Mouse (Mus musculus) myocyte (in vitro differentiated cells): Measurements from ENCODE around the gene Pdia6. TPM values are rescaled to one million over a fixed set of nuclear protein-coding genes. Genes with fewer than 3 reads are reported as not detected.
A peak's percentile ranks its signal among the peaks of the same experiment; 100 is the strongest.

Experiments used
- H3K27me3 ChIP-seq: one replicate; pipeline ENCODE4 v1.6.1; 2011; ENCODE audit not compliant: control insufficient read depth, insufficient read depth, insufficient read length
- H3K36me3 ChIP-seq: one replicate; pipeline ENCODE4 v1.6.1; 2011; ENCODE audit not compliant: control insufficient read depth, insufficient read depth
- H3K4me2 ChIP-seq: one replicate; pipeline ENCODE4 v1.6.1; 2011; ENCODE audit warnings: low read depth, control low read depth
- H3K4me3 ChIP-seq: one replicate; pipeline ENCODE4 v1.5.1; 2011; ENCODE audit warnings: mild to moderate bottlenecking, control low read depth, moderate library complexity
- H3K79me2 ChIP-seq: one replicate; pipeline ENCODE4 v1.6.1; 2011; ENCODE audit not compliant: control insufficient read depth, insufficient read depth
- H3ac ChIP-seq: one replicate; pipeline ENCODE4 v1.6.1; 2011; ENCODE audit not compliant: control insufficient read depth, insufficient read length
- CEBPB ChIP-seq: IDR thresholded peaks from 2 replicates; pipeline ENCODE4 v1.6.1; 2011; ENCODE audit warnings: mild to moderate bottlenecking, moderate library complexity; ENCODE audit not compliant: poor library complexity, insufficient read depth, severe bottlenecking
- E2F4 ChIP-seq: IDR thresholded peaks from one replicate; pipeline ENCODE4 v1.6.1; 2011; ENCODE audit warnings: mild to moderate bottlenecking, control low read depth, moderate library complexity; ENCODE audit not compliant: insufficient read depth
- MAX ChIP-seq: IDR thresholded peaks from one replicate; pipeline ENCODE4 v1.6.1; 2011; ENCODE audit warnings: low read depth, mild to moderate bottlenecking, control low read depth
- MYOD1 ChIP-seq, 3 experiments: IDR thresholded peaks; one replicate each; pipeline ENCODE4 v1.6.1; 2011; ENCODE audit warnings: control low read depth in 2 of 3, low read depth in 2 of 3, mild to moderate bottlenecking in 2 of 3, moderate library complexity in 1 of 3; ENCODE audit not compliant: insufficient read length in 2 of 3, control insufficient read depth in 1 of 3
- MYOG ChIP-seq, 3 experiments: IDR thresholded peaks; one replicate each; pipeline ENCODE4 v1.6.1; 2011; ENCODE audit warnings: control low read depth in 2 of 3, low read depth in 2 of 3, mild to moderate bottlenecking in 2 of 3; ENCODE audit not compliant: insufficient read length in 2 of 3, control insufficient read depth in 1 of 3, insufficient read depth in 1 of 3
- POLR2A ChIP-seq: IDR thresholded peaks from one replicate; pipeline ENCODE4 v1.6.1; 2011; ENCODE audit warnings: low read depth, mild to moderate bottlenecking, control low read depth, moderate library complexity; ENCODE audit not compliant: insufficient read length
- POLR2AphosphoS2 ChIP-seq: IDR thresholded peaks from one replicate; pipeline ENCODE4 v1.6.1; 2011; ENCODE audit warnings: low read depth, control low read depth; ENCODE audit not compliant: insufficient read length
- REST ChIP-seq: IDR thresholded peaks from one replicate; pipeline ENCODE4 v1.6.1; 2011; ENCODE audit warnings: mild to moderate bottlenecking, control low read depth, moderate library complexity; ENCODE audit not compliant: insufficient read depth, insufficient read length
- SRF ChIP-seq: IDR thresholded peaks from one replicate; pipeline ENCODE4 v1.6.1; 2011; ENCODE audit warnings: low read depth; ENCODE audit not compliant: control insufficient read depth, insufficient read length
- TCF12 ChIP-seq: IDR thresholded peaks from one replicate; pipeline ENCODE4 v1.6.1; 2011; ENCODE audit warnings: mild to moderate bottlenecking, control low read depth; ENCODE audit not compliant: poor library complexity, insufficient read depth, severe bottlenecking
- TCF3 ChIP-seq: IDR thresholded peaks from one replicate; pipeline ENCODE4 v1.6.1; 2011; ENCODE audit warnings: low read depth, control low read depth; ENCODE audit not compliant: insufficient read length
- USF1 ChIP-seq: IDR thresholded peaks from one replicate; pipeline ENCODE4 v1.6.1; 2011; ENCODE audit warnings: low read depth, mild to moderate bottlenecking, control low read depth, moderate library complexity
- polyA plus RNA-seq: library from polyadenylated mRNA; unstranded; fragments of >200 nt; fragmentation: generic; extraction: Trizol; gene quantifications from one replicate; pipeline ENCODE4 v1.2.1, GENCODE M21; 2012; ENCODE audit warnings: missing spikeins

Gene Pdia6
- polyA plus RNA-seq, 1 experiment, result 135 TPM

GRCm38 (mm10) chr12:17231513-17231912, 34.8 kb upstream of the Pdia6 start:
- no peaks in the 10 kb centered on the region for H3K36me3 ChIP-seq
- H3K79me2 ChIP-seq, result no peaks in the 10 kb centered on the region
- no peaks in the 10 kb centered on the region for H3K27me3 ChIP-seq
- no peak overlapping the region for H3K4me3 ChIP-seq
- H3ac ChIP-seq, result no peak overlapping the region
- peak overlapping the region; percentile 75 for H3K4me2 ChIP-seq
- TF ChIP-seq REST (no peak), USF1 (no peak), TCF3 (no peak), POLR2A (no peak), TCF12 (no peak), MYOD1 (IDR thresholded peaks at IDR 0.05; ENCODE audit: control insufficient read depth in 1 of 3, insufficient read length in 2 of 3, low read depth in 2 of 3) (no peak), MAX (no peak), SRF (no peak), E2F4 (no peak), MYOG (IDR thresholded peaks at IDR 0.05; ENCODE audit: control insufficient read depth in 1 of 3, insufficient read depth in 1 of 3, insufficient read length in 2 of 3, low read depth in 2 of 3) (no peak), POLR2AphosphoS2 (no peak), CEBPB (no peak)

DNA sequence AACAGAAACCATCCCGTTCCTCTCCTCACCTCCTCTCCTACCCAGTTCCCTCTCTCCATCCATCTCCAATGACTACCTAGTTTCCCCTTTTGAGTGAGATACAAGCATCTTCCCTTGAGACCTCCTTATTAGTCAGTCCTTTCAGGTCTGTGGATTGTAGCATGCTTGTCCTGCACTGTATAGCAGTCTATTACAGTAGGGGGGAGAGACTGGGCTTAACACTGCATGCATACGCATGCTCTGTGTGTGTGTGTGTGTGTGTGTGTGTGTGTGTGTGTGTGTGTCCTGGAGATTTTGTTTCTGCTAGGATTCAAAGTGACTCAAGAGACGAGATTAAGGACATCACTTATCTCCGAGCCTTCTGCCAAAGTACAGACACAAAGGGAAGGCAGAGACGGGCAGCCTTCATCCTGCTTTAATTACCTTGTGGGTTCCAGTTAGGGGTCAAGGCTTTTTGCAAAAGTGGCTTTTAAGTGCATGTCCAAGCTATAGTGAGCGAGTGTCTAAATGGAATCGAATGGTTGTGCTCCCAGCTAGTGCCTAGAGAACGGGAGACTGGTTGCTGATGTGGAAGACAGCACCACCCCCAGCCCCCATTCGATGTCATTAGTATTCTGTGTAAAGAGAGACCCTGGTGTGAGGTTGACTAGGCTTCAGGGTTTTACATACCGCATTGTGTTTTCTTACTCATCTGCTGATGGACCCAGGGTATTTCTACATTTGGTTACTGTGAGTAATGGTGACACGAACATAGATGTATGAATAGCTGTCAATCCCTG, 30.6 kb upstream of the Pdia6 start:
- Histone ChIP-seq H3K79me2 (no peaks in the 10 kb centered on the region), H3K4me2 (no peak overlapping the region), H3K36me3 (no peaks in the 10 kb centered on the region), H3K27me3 (no peaks in the 10 kb centered on the region), H3K4me3 (no peak overlapping the region), H3ac (no peak overlapping the region)
- TF ChIP-seq POLR2A, result no peak
- TF ChIP-seq SRF, result no peak
- no peak for TF ChIP-seq CEBPB
- no peak for TF ChIP-seq TCF12
- no peak for TF ChIP-seq POLR2AphosphoS2
- no peak for TF ChIP-seq E2F4
- TF ChIP-seq TCF3, result no peak
- no peak for TF ChIP-seq MYOG (IDR thresholded peaks at IDR 0.05; ENCODE audit: control insufficient read depth in 1 of 3, insufficient read depth in 1 of 3, insufficient read length in 2 of 3, low read depth in 2 of 3)

- Histone ChIP-seq H3K79me2 (no peaks in the 10 kb centered on the region), H3K4me3 (no peak overlapping the region), H3K27me3 (no peaks in the 10 kb centered on the region), H3K4me2 (no peak overlapping the region), H3ac (no peak overlapping the region), H3K36me3 (no peaks in the 10 kb centered on the region)
- no peak for TF ChIP-seq CEBPB
- no peak for TF ChIP-seq SRF
Measured at GRCm38 (mm10) chr12:17238588-17239427, 27.5 kb upstream of the Pdia6 start.

DNA sequence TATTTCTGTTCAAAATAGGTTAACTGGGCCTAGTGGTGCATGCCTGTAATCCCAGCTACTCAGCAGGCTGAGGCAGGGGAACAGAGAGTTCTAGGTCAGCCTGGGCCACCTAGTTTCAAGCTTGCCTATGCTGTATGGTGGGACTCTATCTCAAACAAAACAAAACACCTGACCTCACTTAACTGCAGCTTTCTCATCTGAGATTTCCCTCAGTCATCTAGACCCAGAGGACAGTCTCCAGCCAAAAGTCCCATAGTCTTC, 27.0 kb upstream of the Pdia6 start:
- Histone ChIP-seq H3K4me2 (no peak overlapping the region), H3K36me3 (no peaks in the 10 kb centered on the region), H3K4me3 (no peak overlapping the region), H3K79me2 (no peaks in the 10 kb centered on the region), H3K27me3 (no peaks in the 10 kb centered on the region), H3ac (no peak overlapping the region)
- TF ChIP-seq MYOG (IDR thresholded peaks at IDR 0.05; ENCODE audit: control insufficient read depth in 1 of 3, insufficient read depth in 1 of 3, insufficient read length in 2 of 3, low read depth in 2 of 3) (no peak), REST (no peak), USF1 (no peak), POLR2AphosphoS2 (no peak), TCF12 (no peak), MYOD1 (IDR thresholded peaks at IDR 0.05; ENCODE audit: control insufficient read depth in 1 of 3, insufficient read length in 2 of 3, low read depth in 2 of 3) (no peak)

GRCm38 (mm10) chr12:17241016-17241415, 25.3 kb upstream of the Pdia6 start:
- H3K27me3 ChIP-seq, result no peaks in the 10 kb centered on the region
- no peaks in the 10 kb centered on the region for H3K79me2 ChIP-seq
- H3K36me3 ChIP-seq, result no peaks in the 10 kb centered on the region
- no peak for TF ChIP-seq MAX
- no peak for TF ChIP-seq REST
- no peak for TF ChIP-seq MYOD1 (IDR thresholded peaks at IDR 0.05; ENCODE audit: control insufficient read depth in 1 of 3, insufficient read length in 2 of 3, low read depth in 2 of 3)
- TF ChIP-seq MYOG (IDR thresholded peaks at IDR 0.05; ENCODE audit: control insufficient read depth in 1 of 3, insufficient read depth in 1 of 3, insufficient read length in 2 of 3, low read depth in 2 of 3), result no peak
- TF ChIP-seq TCF12, result no peak
- TF ChIP-seq CEBPB, result no peak
- no peak for TF ChIP-seq POLR2A
- TF ChIP-seq TCF3, result no peak
- no peak for TF ChIP-seq SRF
- no peak for TF ChIP-seq USF1
- TF ChIP-seq POLR2AphosphoS2, result no peak
- TF ChIP-seq E2F4, result no peak
- H3K4me3 ChIP-seq, result no peak overlapping the region
- no peak overlapping the region for H3ac ChIP-seq
- H3K4me2 ChIP-seq, result no peak overlapping the region
